Mouse (Mus musculus) cerebellum, adult 9-10 months (tissue): ENCODE data around the gene Nrxn2.

Source experiments
- DNase-seq: peaks from one replicate; pipeline ENCODE4 v3.0.0; 2022

Nrxn2 gene

GRCm38 (mm10) chr19:6495714-6496113 lies 77.2 kb downstream of the Nrxn2 start:
- no peak for DNase-seq

DNA sequence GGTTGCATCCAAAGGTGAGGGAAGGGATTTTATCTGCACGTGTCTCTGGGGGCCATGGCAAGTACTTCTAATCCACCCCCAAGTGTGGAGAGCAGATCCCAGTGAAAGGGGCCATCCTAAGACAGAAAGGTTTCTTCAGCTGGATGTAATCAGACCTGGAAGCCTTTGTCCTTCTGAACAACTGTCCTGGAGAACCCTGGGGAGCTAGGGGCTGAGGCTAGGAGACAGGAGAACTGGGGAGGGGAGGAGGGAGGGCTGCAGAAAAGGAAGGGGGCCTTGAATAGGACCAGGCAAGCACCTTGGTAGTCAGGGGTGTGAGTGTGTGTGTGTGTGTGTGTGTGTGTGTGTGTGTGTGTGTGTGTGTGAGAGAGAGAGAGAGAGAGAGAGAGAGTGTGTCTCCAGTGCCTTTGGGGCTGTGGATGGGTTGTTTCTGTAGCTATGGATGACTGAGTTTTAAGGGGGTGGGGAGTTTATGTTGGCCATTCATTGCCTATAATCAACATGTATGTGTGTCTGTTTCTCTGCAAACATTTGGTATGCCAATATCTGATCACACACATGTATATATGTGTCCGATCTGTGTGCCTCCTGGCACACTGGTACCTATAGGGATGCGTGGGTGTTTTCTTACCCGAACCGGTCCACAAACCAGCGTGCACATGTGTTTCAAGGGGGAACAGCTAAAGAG lies 78.1 kb downstream of the Nrxn2 start:
- no peak for DNase-seq

GRCm38 (mm10) chr19:6497150-6497801 lies 78.7 kb downstream of the Nrxn2 start:
- peak; percentile 88 for DNase-seq

DNA sequence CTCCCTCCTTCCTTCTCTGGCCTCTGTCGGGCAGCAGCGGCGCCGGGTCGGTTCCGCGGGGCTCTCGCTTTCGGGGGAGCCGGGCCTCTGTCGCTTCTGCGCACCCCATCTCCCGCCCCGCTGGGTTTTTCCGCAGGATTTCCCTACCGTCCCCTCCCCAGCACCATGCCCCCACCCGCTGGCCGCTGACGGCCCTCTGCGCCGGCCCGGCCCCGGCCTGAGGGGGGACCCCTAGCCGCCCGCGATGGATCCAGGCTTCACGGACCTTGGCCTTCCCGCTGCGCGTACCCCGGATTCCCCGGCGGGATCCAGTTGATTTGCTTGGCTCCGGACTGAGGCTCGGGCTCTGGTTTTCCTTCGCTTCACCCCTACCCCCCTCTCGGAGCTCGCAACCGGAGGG lies 79.3 kb downstream of the Nrxn2 start:
- peak; percentile 69 for DNase-seq

- no peak for DNase-seq
Observed at GRCm38 (mm10) chr19:6498350-6499131, 80.0 kb downstream of the Nrxn2 start.

- DNase-seq: peak; percentile 67
Observed at GRCm38 (mm10) chr19:6499860-6500635, 81.5 kb downstream of the Nrxn2 start.

- DNase-seq: peak; percentile 68
Observed at GRCm38 (mm10) chr19:6500636-6501025, 82.1 kb downstream of the Nrxn2 start.

DNA sequence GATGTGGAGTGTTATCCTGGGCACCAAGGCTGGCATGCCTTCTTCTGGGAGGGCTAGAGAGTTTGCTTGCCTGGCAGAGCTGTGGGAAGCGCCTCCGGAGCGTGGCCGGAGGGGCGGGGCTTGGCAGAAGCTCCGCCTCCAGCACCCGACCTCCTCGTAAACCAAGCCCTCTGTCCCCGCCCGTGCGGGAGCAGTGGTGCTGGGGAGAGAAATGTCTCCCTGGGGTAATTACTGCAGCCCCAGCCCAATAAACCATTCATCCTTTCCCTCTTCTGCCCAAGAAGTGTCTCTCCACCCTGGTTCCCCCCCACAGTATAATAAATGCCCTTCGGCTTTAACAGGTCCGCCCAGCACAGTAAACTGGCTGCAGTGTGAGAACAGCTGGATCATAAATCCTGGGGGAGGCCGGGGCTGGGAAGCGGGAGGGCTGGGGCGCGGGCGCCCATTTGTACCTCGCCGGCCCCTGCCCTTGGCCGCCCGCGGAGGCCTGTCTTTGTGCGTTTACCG lies 83.6 kb downstream of the Nrxn2 start:
- peak; percentile 83 for DNase-seq

DNA sequence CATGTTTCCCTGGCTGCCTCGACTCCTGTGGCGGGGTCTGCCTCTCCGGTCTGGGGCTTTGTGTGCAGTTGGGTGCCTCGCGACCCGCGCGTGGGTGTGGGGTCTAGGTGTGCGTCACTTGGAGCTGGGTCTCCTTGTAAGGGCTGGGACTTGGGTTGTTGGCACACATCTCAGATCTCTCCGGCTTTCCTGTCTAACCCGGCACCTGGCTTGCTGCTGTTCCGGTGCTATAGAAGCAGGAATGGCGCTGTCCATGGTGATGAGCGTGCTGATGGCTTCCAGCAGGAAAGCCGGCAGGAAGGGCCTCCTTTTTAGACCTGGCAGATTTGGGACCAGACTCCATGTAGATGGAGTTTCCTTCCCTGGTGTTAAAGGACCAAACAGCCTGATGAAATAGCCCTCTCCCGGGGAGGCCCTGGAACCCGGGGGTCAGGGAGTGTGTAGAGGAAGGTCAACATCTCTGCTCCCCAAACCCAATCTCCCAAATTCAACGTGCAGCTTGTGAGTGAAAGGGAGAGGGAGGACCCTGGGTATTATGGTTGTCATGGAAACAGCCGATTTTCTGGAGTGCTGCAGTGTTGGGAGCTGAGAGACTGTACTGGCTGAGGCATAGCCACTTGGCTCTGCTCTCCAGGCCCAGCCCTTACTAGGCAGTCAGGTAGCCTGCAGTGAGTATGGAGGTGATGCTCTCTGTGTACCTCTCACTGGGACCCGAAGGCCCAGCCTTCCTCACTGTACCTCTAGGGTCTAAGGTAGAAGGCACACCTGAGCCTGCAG lies 84.2 kb downstream of the Nrxn2 start:
- DNase-seq: peak; percentile 75

DNA sequence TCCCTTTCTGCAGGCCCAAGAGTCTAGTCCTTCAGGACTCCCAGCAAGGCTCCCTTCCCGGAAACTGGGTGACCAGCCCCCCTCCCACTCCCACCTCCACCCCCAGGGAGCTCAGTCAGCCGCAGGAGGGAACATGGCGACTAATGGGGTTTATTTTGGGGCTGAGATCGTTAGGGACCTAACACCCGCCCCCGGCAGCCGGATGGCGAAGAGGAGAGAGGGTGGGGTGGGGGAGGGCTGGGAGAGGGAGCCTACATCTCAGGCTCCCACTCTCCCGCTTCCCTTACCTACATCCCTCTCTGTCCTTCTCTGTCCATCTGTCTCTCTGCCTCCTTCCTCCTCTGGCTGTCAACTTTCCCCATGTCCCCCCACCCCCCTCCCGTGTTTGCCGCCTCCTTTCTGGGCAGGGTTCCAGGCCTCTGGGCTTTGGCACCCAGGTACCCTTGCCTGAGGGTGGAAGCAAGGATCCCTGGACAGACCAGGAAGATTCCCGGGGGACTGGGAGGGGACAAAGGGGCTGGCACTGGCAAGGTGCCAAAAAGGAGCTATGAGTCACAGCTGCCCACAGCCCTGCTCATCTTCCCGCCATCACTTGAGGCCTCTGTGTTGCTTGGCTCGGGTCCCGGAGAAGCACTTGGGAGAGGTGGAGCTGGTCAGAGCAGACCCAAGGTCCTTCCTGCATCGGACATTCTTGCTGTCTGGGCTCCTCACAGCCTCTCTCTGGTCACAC lies 85.6 kb downstream of the Nrxn2 start:
- peak; percentile 75 for DNase-seq

GRCm38 (mm10) chr19:6504656-6505045 lies 86.1 kb downstream of the Nrxn2 start:
- no peak for DNase-seq

DNA sequence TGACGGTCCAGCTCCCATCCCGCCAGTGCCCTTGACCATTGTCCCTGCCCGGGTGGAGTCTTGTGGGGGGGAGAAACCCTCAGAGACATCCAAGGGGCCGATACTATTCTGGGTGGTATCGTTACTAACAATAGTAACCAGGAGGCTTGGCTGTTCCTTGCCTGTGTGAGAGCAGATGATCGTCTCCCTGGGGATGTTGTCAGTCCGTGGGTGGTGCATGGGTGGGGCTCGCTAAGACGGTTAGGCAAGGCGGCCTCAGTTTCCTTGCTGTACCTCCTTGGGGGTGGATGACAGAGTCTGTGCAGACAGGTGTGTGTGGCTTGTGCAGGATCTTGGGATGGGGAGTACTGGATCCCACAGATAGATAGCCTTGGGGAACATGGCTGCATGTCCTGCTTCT lies 88.9 kb downstream of the Nrxn2 start:
- DNase-seq: no peak

DNA sequence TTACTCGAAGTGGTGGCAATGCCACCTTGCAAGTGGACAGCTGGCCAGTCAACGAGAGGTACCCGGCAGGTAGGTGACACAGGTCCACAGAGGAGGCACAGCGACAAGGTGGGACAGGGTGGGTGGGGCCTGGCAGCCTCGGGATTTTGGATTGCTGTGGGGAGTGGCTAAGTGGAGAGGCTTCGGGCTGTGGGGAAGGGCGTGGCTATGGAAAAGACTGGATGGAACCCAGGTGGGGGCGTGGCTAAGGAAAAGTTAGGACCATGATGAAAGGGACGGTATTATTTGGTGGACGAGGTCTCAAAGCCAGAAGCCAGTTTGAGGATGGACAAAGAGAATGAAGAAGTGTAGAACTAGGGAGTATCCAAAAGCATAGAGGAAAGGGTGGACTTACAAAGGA lies 91.3 kb downstream of the Nrxn2 start:
- no peak for DNase-seq

GRCm38 (mm10) chr19:6510546-6510945 lies 92.0 kb downstream of the Nrxn2 start:
- no peak for DNase-seq

DNA sequence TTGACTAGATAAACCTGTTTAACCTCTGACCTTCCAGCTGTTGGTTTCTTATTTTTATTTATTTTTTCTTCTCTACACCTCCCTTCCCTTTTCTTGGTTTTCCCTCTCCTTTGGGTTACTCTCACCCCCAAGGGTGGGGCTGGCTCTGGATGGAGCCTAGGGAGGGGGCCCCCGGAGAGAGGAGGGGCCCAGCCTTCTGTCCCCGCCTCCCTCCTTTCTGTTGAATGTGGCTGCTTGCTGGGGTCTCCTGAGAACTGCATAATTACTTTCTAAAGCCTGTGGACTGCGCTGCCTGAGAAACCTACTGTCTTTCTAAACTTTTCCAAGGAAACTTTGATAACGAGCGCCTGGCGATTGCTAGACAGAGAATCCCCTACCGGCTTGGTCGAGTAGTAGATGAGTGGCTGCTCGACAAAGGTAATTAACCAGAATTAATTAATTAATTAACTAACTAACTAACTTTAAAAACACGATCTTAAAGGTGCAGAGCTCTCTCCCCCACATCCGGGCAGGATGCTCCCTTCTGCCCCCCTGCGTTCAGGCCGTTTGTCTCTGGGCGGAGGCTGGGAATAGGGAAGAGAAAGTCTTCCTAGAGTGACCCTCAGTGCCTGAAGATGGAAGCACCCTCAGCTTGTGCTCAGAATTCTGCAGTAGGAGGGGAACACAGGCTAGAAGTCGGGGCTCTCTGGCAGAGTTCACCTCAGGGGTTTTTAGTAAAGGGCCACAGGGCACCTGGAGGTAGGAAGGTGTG lies 95.0 kb downstream of the Nrxn2 start:
- no peak for DNase-seq

GRCm38 (mm10) chr19:6514940-6515339 lies 96.4 kb downstream of the Nrxn2 start:
- DNase-seq: no peak

- no peak for DNase-seq
Observed at GRCm38 (mm10) chr19:6515448-6515847, 96.9 kb downstream of the Nrxn2 start.

DNA sequence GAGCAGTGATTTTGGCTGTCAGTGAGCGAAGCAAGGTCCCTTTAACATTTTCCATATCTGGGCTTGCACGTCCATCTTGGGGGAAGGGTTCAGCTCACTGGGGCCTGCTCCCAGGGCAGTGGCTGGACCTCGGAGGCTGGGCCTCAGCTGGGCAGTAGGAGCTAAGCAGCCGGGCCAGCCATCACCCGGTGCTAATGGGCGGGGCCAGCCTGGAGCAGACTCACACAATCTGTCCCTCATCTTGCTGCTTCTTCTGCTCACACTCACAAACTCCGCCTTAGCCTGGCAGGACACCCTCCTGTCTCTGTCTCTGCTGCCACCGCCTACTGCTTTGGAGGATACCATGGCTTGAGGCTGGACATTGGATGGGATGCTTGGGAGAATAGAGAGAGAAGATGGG lies 97.6 kb downstream of the Nrxn2 start:
- peak; percentile 66 for DNase-seq

DNA sequence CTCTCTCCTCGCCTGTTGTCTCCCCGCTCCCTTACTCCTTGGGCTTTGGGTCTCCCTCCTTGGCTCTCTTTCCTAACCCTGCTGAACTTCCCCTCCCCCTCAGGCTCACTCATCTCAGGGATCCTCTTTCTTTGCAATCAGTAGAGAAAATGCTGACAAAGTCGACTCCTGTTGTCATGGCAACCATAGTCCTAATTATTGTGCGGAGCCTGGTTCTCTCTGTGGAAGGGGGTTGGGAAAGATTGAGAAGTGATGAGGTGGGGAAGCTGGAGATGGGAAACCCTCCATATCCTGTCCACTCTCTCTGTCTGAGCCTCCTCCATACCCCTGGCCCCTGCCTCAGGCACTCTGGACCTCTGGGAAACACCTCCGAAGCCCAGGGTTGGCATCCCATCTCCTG lies 100.1 kb downstream of the Nrxn2 start:
- DNase-seq: no peak

- DNase-seq: peak; percentile 71
Observed at GRCm38 (mm10) chr19:6519483-6519882, 101.0 kb downstream of the Nrxn2 start.

- no peak for DNase-seq
Observed at GRCm38 (mm10) chr19:6521630-6522029, 103.1 kb downstream of the Nrxn2 start.
